Mouse (Mus musculus) megakaryocyte, embryonic 14.5 days (primary cell): ENCODE measurements around the gene Dupd1.

ENCODE experiments used
- FLI1 ChIP-seq: IDR thresholded peaks from 2 replicates; pipeline ENCODE4 v1.6.1; 2012; ENCODE audit warnings: low read length, inconsistent platforms, mixed read lengths
- GATA1 ChIP-seq: IDR thresholded peaks from 3 replicates; pipeline ENCODE4 v1.6.1; 2012; ENCODE audit warnings: mixed read lengths, low read length, inconsistent platforms, borderline replicate concordance

GRCm38 (mm10) chr14:21741314-21741713 is 26.9 kb upstream of the Dupd1 start:
- TF ChIP-seq GATA1 (no peak), FLI1 (no peak)
